Mouse (Mus musculus) CH12.LX (cell line): ENCODE data around the gene H2bfm. TPM values are rescaled to one million over a fixed set of nuclear protein-coding genes. Genes with fewer than 3 reads are reported as not detected.
"Not testable (repeated sequence)": the region's sequence is repeated elsewhere in the genome, so short reads cannot be mapped to it uniquely, and the experiment has no call there.

ENCODE experiments used
- DNase-seq: peaks from one replicate; pipeline ENCODE4 v3.0.0-alpha.2; 2013; ENCODE audit errors: extremely low read depth
- H3K27ac ChIP-seq: 2 replicates; pipeline ENCODE4 v1.5.1; 2012; ENCODE audit warnings: low read depth, mild to moderate bottlenecking, control low read depth, moderate library complexity; ENCODE audit not compliant: insufficient read depth
- H3K27me3 ChIP-seq: replicated peaks from 2 replicates; pipeline ENCODE3; 2012; ENCODE audit warnings: inconsistent platforms
- H3K36me3 ChIP-seq, 2 experiments: replicated peaks in 1 of 2; 2 replicates each; pipeline versions ENCODE3 to v1.6.1; 2012; ENCODE audit warnings: inconsistent platforms in 1 of 2, low read length in 1 of 2, mild to moderate bottlenecking in 1 of 2, mixed read lengths in 1 of 2, moderate library complexity in 1 of 2; ENCODE audit not compliant: control insufficient read depth in 1 of 2, insufficient read depth in 1 of 2
- H3K4me1 ChIP-seq, 2 experiments: 2 replicates each; pipeline ENCODE4 v1.6.1; 2012; ENCODE audit warnings: inconsistent platforms in 1 of 2, moderate library complexity in 1 of 2; ENCODE audit not compliant: insufficient read depth in 2 of 2, control insufficient read depth in 1 of 2
- H3K4me2 ChIP-seq: 2 replicates; pipeline ENCODE4 v1.6.1; 2012; ENCODE audit warnings: low read depth, mild to moderate bottlenecking, control low read depth; ENCODE audit not compliant: poor library complexity, insufficient read depth, severe bottlenecking
- H3K4me3 ChIP-seq, 3 experiments: fragments of 150-350 bp in 1 of 3; sonication (generic) in 1 of 3; replicated peaks in 1 of 3; 2 replicates each; pipeline versions ENCODE3 to v1.5.1; 2011 to 2012; ENCODE audit warnings: low read depth in 2 of 3, low read length in 2 of 3, mild to moderate bottlenecking in 2 of 3, moderate library complexity in 2 of 3, control low read depth in 1 of 3, improper control_type of control experiment in 1 of 3, inconsistent platforms in 1 of 3, mixed read lengths in 1 of 3; ENCODE audit not compliant: poor library complexity in 1 of 3
- H3K79me2 ChIP-seq: replicated peaks from 2 replicates; pipeline ENCODE4 v1.6.1; 2012; ENCODE audit warnings: mild to moderate bottlenecking, moderate library complexity; ENCODE audit not compliant: control insufficient read depth, poor library complexity, insufficient read depth, severe bottlenecking; ENCODE audit errors: extremely low read depth
- H3K9ac ChIP-seq: 2 replicates; pipeline ENCODE4 v1.6.1; 2012; ENCODE audit warnings: low read depth, mild to moderate bottlenecking, control low read depth, moderate library complexity; ENCODE audit not compliant: insufficient read depth
- H3K9me3 ChIP-seq: replicated peaks from 2 replicates; pipeline ENCODE3; 2012; ENCODE audit warnings: low read length, inconsistent platforms, mixed read lengths
- BHLHE40 ChIP-seq: IDR thresholded peaks from 2 replicates; pipeline ENCODE4 v1.6.1; 2011; ENCODE audit warnings: mild to moderate bottlenecking, low read depth, low read length, improper control_type of control experiment
- CHD1 ChIP-seq: IDR thresholded peaks from 2 replicates; pipeline ENCODE4 v1.6.1; 2012; ENCODE audit warnings: low read depth, low read length, improper control_type of control experiment, inconsistent platforms
- CTCF ChIP-seq, 2 experiments: IDR thresholded peaks in 1 of 2; conservative IDR thresholded peaks in 1 of 2; 2 replicates each; pipeline ENCODE4 v1.5.1; 2011 to 2012; ENCODE audit warnings: low read depth in 2 of 2, low read length in 2 of 2, improper control_type of control experiment in 1 of 2, inconsistent platforms in 1 of 2, mild to moderate bottlenecking in 1 of 2, moderate library complexity in 1 of 2
- E2F4 ChIP-seq: IDR thresholded peaks from 2 replicates; pipeline ENCODE4 v1.6.1; 2011; ENCODE audit warnings: low read depth, low read length, improper control_type of control experiment; ENCODE audit not compliant: insufficient replicate concordance
- EP300 ChIP-seq: IDR thresholded peaks from 2 replicates; pipeline ENCODE4 v1.6.1; 2011; ENCODE audit warnings: low read length, improper control_type of control experiment
- ETS1 ChIP-seq: conservative IDR thresholded peaks from 2 replicates; pipeline ENCODE4 v1.6.1; 2012; ENCODE audit warnings: low read depth, mild to moderate bottlenecking, inconsistent platforms, low read length, improper control_type of control experiment, moderate library complexity
- GABPA ChIP-seq: IDR thresholded peaks from 2 replicates; pipeline ENCODE4 v1.6.1; 2012; ENCODE audit warnings: low read depth, low read length, improper control_type of control experiment, inconsistent platforms; ENCODE audit not compliant: insufficient replicate concordance
- HCFC1 ChIP-seq: IDR thresholded peaks from 2 replicates; pipeline ENCODE4 v1.6.1; 2012; ENCODE audit warnings: low read depth, mild to moderate bottlenecking, inconsistent platforms, low read length, improper control_type of control experiment
- JUN ChIP-seq: IDR thresholded peaks from 2 replicates; pipeline ENCODE4 v1.6.1; 2011; ENCODE audit warnings: low read depth, mild to moderate bottlenecking, low read length, improper control_type of control experiment, moderate library complexity; ENCODE audit not compliant: insufficient read depth
- JUND ChIP-seq: conservative IDR thresholded peaks from 2 replicates; pipeline ENCODE4 v1.6.1; 2011; ENCODE audit warnings: low read depth, low read length, improper control_type of control experiment
- KAT2A ChIP-seq: IDR thresholded peaks from 2 replicates; pipeline ENCODE4 v1.6.1; 2012; ENCODE audit warnings: low read length, improper control_type of control experiment, inconsistent platforms; ENCODE audit not compliant: insufficient replicate concordance
- MAX ChIP-seq: IDR thresholded peaks from 2 replicates; pipeline ENCODE4 v1.6.1; 2011; ENCODE audit warnings: low read length, improper control_type of control experiment
- MAZ ChIP-seq: IDR thresholded peaks from 2 replicates; pipeline ENCODE4 v1.6.1; 2012; ENCODE audit warnings: low read depth, mild to moderate bottlenecking, inconsistent platforms, low read length, improper control_type of control experiment, moderate library complexity
- MEF2A ChIP-seq: IDR thresholded peaks from 2 replicates; pipeline ENCODE4 v1.6.1; 2014; ENCODE audit warnings: low read depth, mild to moderate bottlenecking, inconsistent platforms, low read length, improper control_type of control experiment, borderline replicate concordance
- MYC ChIP-seq: IDR thresholded peaks from 2 replicates; pipeline ENCODE4 v1.6.1; 2011; ENCODE audit warnings: low read depth, mild to moderate bottlenecking, improper control_type of control experiment, low read length
- NRF1 ChIP-seq: IDR thresholded peaks from 2 replicates; pipeline ENCODE4 v1.6.1; 2014; ENCODE audit warnings: low read depth, mild to moderate bottlenecking, inconsistent platforms, low read length, improper control_type of control experiment, moderate library complexity
- POLR2AphosphoS2 ChIP-seq: IDR thresholded peaks from 2 replicates; pipeline ENCODE4 v1.6.1; 2011; ENCODE audit warnings: low read depth, low read length, improper control_type of control experiment
- RAD21 ChIP-seq: IDR thresholded peaks from 2 replicates; pipeline ENCODE4 v1.6.1; 2011; ENCODE audit warnings: low read depth, mild to moderate bottlenecking, low read length, improper control_type of control experiment, moderate library complexity
- RCOR1 ChIP-seq: conservative IDR thresholded peaks from 2 replicates; pipeline ENCODE4 v1.6.1; 2012; ENCODE audit warnings: low read depth, mild to moderate bottlenecking, inconsistent platforms, low read length, improper control_type of control experiment
- SIN3A ChIP-seq: IDR thresholded peaks from 2 replicates; pipeline ENCODE4 v1.6.1; 2012; ENCODE audit warnings: low read length, improper control_type of control experiment, inconsistent platforms
- SMC3 ChIP-seq: IDR thresholded peaks from 2 replicates; pipeline ENCODE4 v1.6.1; 2011; ENCODE audit warnings: low read depth, low read length, improper control_type of control experiment
- USF1 ChIP-seq: IDR thresholded peaks from 2 replicates; pipeline ENCODE4 v1.6.1; 2014; ENCODE audit warnings: low read depth, mild to moderate bottlenecking, inconsistent platforms, low read length, improper control_type of control experiment
- USF2 ChIP-seq: conservative IDR thresholded peaks from 2 replicates; pipeline ENCODE4 v1.6.1; 2011; ENCODE audit warnings: low read depth, low read length, improper control_type of control experiment
- ZKSCAN1 ChIP-seq: IDR thresholded peaks from 2 replicates; pipeline ENCODE4 v1.6.1; 2012; ENCODE audit warnings: low read depth, inconsistent platforms, low read length, improper control_type of control experiment, borderline replicate concordance
- ZMIZ1 ChIP-seq: IDR thresholded peaks from 2 replicates; pipeline ENCODE4 v1.6.1; 2012; ENCODE audit warnings: low read depth, mild to moderate bottlenecking, inconsistent platforms, low read length, improper control_type of control experiment
- ZNF384 ChIP-seq: IDR thresholded peaks from 2 replicates; pipeline ENCODE4 v1.6.1; 2012; ENCODE audit warnings: low read depth, low read length, improper control_type of control experiment, inconsistent platforms
- dilution Hi-C: fragments of 300-500 bp; cut with MboI; formaldehyde crosslinking; loops from 2 replicates; pipeline ENCODE4 v1.14.3; 2020; ENCODE audit warnings: low sequenced_read_pairs; ENCODE audit not compliant: extremely low pct_unique_long_range_greater_than_20kb, extremely low pct_ligation_motif_present
- in situ Hi-C: fragments of 300-500 bp; cut with MboI; formaldehyde crosslinking; loops from 3 replicates; pipeline ENCODE4 v1.14.3; 2019; ENCODE audit warnings: low sequenced_read_pairs, low pct_ligation_motif_present, low pct_unique_long_range_greater_than_20kb, mixed read lengths
- polyA plus RNA-seq: library from polyadenylated mRNA; unstranded; fragments of >175 nt; gene quantifications from 2 replicates; pipeline ENCODE4 v1.2.1, GENCODE M21; 2012; ENCODE audit warnings: low read depth; ENCODE audit not compliant: insufficient read length
- total RNA-seq, 2 experiments: library from RNA; depleted of rRNA; stranded (reverse); fragments of 300-350 nt in 1 of 2; fragments of >200 nt in 1 of 2; gene quantifications; 2 replicates each; pipeline ENCODE4 v1.2.3; 2012 to 2014

The H2bfm gene
- total and polyA plus RNA-seq, 3 experiments, result not detected

- in situ Hi-C loops, result no loop called here
- Histone ChIP-seq H3K9me3 (no peaks in the 10 kb centered on the region), H3K27ac (no peak overlapping the region), H3K36me3 (no peaks in the 10 kb centered on the region), H3K27me3 (no peaks in the 10 kb centered on the region), H3K9ac (no peak overlapping the region), H3K4me2 (no peak overlapping the region), H3K4me3 (no peak overlapping the region), H3K79me2 (no peaks in the 10 kb centered on the region), H3K4me1 (no peaks in the 10 kb centered on the region)
- dilution Hi-C loops, result no loop called here
- no peak for DNase-seq
- TF ChIP-seq MYC (no peak), ETS1 (no peak), RCOR1 (no peak), USF1 (no peak), E2F4 (no peak), POLR2AphosphoS2 (no peak), USF2 (no peak), MEF2A (no peak), MAZ (no peak), ZKSCAN1 (no peak), GABPA (no peak), JUN (no peak), BHLHE40 (no peak), EP300 (no peak), CTCF (conservative IDR thresholded peaks at IDR 0.05 in 1 of 2, IDR thresholded peaks at IDR 0.05 in 1 of 2; ENCODE audit: low read depth in 2 of 2, low read length in 2 of 2) (no peak), KAT2A (no peak), CHD1 (no peak)
Observed at GRCm38 (mm10) chrX:136925863-136926262, 1.3 kb upstream of the H2bfm start.

- in situ Hi-C loops (no loop called here), dilution Hi-C loops (no loop called here)
- no peaks in the 10 kb centered on the region for H3K36me3 ChIP-seq
- no peak overlapping the region for H3K4me2 ChIP-seq
- H3K4me3 ChIP-seq, result no peak overlapping the region
- no peak overlapping the region for H3K9ac ChIP-seq
- TF ChIP-seq RAD21 (no peak), HCFC1 (no peak), SMC3 (no peak), JUN (no peak), JUND (no peak), ZNF384 (no peak), NRF1 (no peak), USF2 (no peak), BHLHE40 (no peak), ZKSCAN1 (no peak), ZMIZ1 (no peak), SIN3A (no peak), MEF2A (no peak), POLR2AphosphoS2 (no peak), EP300 (no peak), USF1 (no peak), MAX (no peak)
- H3K9me3 ChIP-seq, result no peaks in the 10 kb centered on the region
- H3K79me2 ChIP-seq, result no peaks in the 10 kb centered on the region
- no peaks in the 10 kb centered on the region for H3K4me1 ChIP-seq
- no peaks in the 10 kb centered on the region for H3K27me3 ChIP-seq
- DNase-seq, result no peak
- no peak overlapping the region for H3K27ac ChIP-seq
Observed at GRCm38 (mm10) chrX:136937985-136938384, 10.9 kb downstream of the H2bfm start.

- dilution Hi-C loops, H3K4me3 ChIP-seq, H3K9ac ChIP-seq, H3K27me3 ChIP-seq, H3K27ac ChIP-seq, H3K9me3 ChIP-seq, H3K79me2 ChIP-seq, in situ Hi-C loops, H3K36me3 ChIP-seq, H3K4me2 ChIP-seq, DNase-seq, H3K4me1 ChIP-seq: not testable (repeated sequence)
Observed at GRCm38 (mm10) chrX:136957583-136958279, 30.6 kb downstream of the H2bfm start.
